Mouse (Mus musculus): ENCODE results near the gene Smpdl3b. TPM values are rescaled to one million over a fixed set of nuclear protein-coding genes. Genes with fewer than 3 reads are reported as not detected.
"Not testable (repeated sequence)": the region's sequence is repeated elsewhere in the genome, so short reads cannot be mapped to it uniquely, and the experiment has no call there.

Gene Smpdl3b
- polyA plus RNA-seq, 1 experiment from 2014 or later, result 5.0 TPM

- no peaks in the 10 kb centered on the region for H3K4me1 ChIP-seq (ENCODE audit: control insufficient read depth, insufficient read depth, low read length)
- WGBS, result 83% methylated on average over 3 of the region's 3 CpGs
- H3K36me3 ChIP-seq (ENCODE audit: control insufficient read depth, insufficient read depth, low read length), result peaks cover 84% of the 10 kb centered on the region
- no peaks in the 10 kb centered on the region for H3K9me3 ChIP-seq (ENCODE audit: control insufficient read depth, low read depth, low read length)
- H3K4me2 ChIP-seq (replicated peaks; ENCODE audit: low read depth, low read length), result no peak overlapping the region
- no peaks in the 10 kb centered on the region for H3K27me3 ChIP-seq (ENCODE audit: control insufficient read depth, insufficient read depth, low read length)
- no peak overlapping the region for H3K9ac ChIP-seq (replicated peaks; ENCODE audit: low read depth, low read length)
- H3K27ac ChIP-seq (ENCODE audit: low read length), result no peak overlapping the region
- no peak overlapping the region for H3K4me3 ChIP-seq (ENCODE audit: low read depth, low read length)
- no peak for ATAC-seq (ENCODE audit: insufficient number of reproducible peaks, insufficient read depth, low FRiP score, low read depth)
These were observed 17.9 kb upstream of the Smpdl3b start for GRCm38 (mm10) chr4:132774905-132775304.

GRCm38 (mm10) chr4:132771776-132772175, 14.7 kb upstream of the Smpdl3b start:
- no peaks in the 10 kb centered on the region for H3K9me3 ChIP-seq (ENCODE audit: control insufficient read depth, low read depth, low read length)
- H3K4me3 ChIP-seq (ENCODE audit: low read depth, low read length), result no peak overlapping the region
- no peak overlapping the region for H3K27ac ChIP-seq (ENCODE audit: low read length)
- no peak for ATAC-seq (ENCODE audit: insufficient number of reproducible peaks, insufficient read depth, low FRiP score, low read depth)
- H3K27me3 ChIP-seq (ENCODE audit: control insufficient read depth, insufficient read depth, low read length), result no peaks in the 10 kb centered on the region
- H3K9ac ChIP-seq (replicated peaks; ENCODE audit: low read depth, low read length), result no peak overlapping the region
- no peak overlapping the region for H3K4me2 ChIP-seq (replicated peaks; ENCODE audit: low read depth, low read length)
- peaks cover 57% of the 10 kb centered on the region for H3K36me3 ChIP-seq (ENCODE audit: control insufficient read depth, insufficient read depth, low read length)
- 0 out of 2 replicates have a peak, but pooled peaks cover 5% of the 10 kb centered on the region for H3K4me1 ChIP-seq (ENCODE audit: control insufficient read depth, insufficient read depth, low read length)
- 86% methylated on average over 9 of the region's 9 CpGs for WGBS

- Histone ChIP-seq H3K4me3 (ENCODE audit: low read depth, low read length) (peak within 1 kb of the TSS; percentile 87), H3K27ac (ENCODE audit: low read length) (peak within 1 kb of the TSS; percentile 68; the same call in 1 of the 2 replicates), H3K27me3 (ENCODE audit: control insufficient read depth, insufficient read depth, low read length) (no peaks in the 10 kb centered on the region), H3K4me1 (ENCODE audit: control insufficient read depth, insufficient read depth, low read length) (0 out of 2 replicates have a peak, but pooled peaks cover 5% of the 10 kb centered on the region), H3K9ac (replicated peaks; ENCODE audit: low read depth, low read length) (peak within 1 kb of the TSS; percentile 84), H3K4me2 (replicated peaks; ENCODE audit: low read depth, low read length) (peak within 1 kb of the TSS; percentile 82), H3K9me3 (ENCODE audit: control insufficient read depth, low read depth, low read length) (no peaks in the 10 kb centered on the region), H3K36me3 (ENCODE audit: control insufficient read depth, insufficient read depth, low read length) (peaks cover 23% of the 10 kb centered on the region; the same call in 1 of the 2 replicates)
- WGBS, result under 1% methylated on average over 71 of the region's 71 CpGs
- ATAC-seq (ENCODE audit: insufficient number of reproducible peaks, insufficient read depth, low FRiP score, low read depth), result peak; percentile 95
These were observed 11.1 kb upstream of the Smpdl3b start, which contains the start of gene Rpa2 for GRCm38 (mm10) chr4:132767914-132768876. TSS of gene Rpa2 (plus strand) at chr4:132768332.

- not testable (repeated sequence) for H3K4me3 ChIP-seq (ENCODE audit: low read depth, low read length); H3K4me1 ChIP-seq (ENCODE audit: control insufficient read depth, insufficient read depth, low read length); H3K27ac ChIP-seq (ENCODE audit: low read length); H3K27me3 ChIP-seq (ENCODE audit: control insufficient read depth, insufficient read depth, low read length); H3K9me3 ChIP-seq (ENCODE audit: control insufficient read depth, low read depth, low read length); H3K9ac ChIP-seq (replicated peaks; ENCODE audit: low read depth, low read length); H3K36me3 ChIP-seq (ENCODE audit: control insufficient read depth, insufficient read depth, low read length); H3K4me2 ChIP-seq (replicated peaks; ENCODE audit: low read depth, low read length); ATAC-seq (ENCODE audit: insufficient number of reproducible peaks, insufficient read depth, low FRiP score, low read depth)
- 70% methylated on average over 3 of the region's 3 CpGs for WGBS
These were observed 6.1 kb upstream of the Smpdl3b start for GRCm38 (mm10) chr4:132763125-132763524.

- no peak for ATAC-seq (ENCODE audit: insufficient number of reproducible peaks, insufficient read depth, low FRiP score, low read depth)
- Histone ChIP-seq H3K4me3 (ENCODE audit: low read depth, low read length) (no peak overlapping the region), H3K27me3 (ENCODE audit: control insufficient read depth, insufficient read depth, low read length) (no peaks in the 10 kb centered on the region), H3K9ac (replicated peaks; ENCODE audit: low read depth, low read length) (no peak overlapping the region), H3K9me3 (ENCODE audit: control insufficient read depth, low read depth, low read length) (no peaks in the 10 kb centered on the region), H3K36me3 (ENCODE audit: control insufficient read depth, insufficient read depth, low read length) (no peaks in the 10 kb centered on the region), H3K4me1 (ENCODE audit: control insufficient read depth, insufficient read depth, low read length) (no peaks in the 10 kb centered on the region), H3K27ac (ENCODE audit: low read length) (no peak overlapping the region), H3K4me2 (replicated peaks; ENCODE audit: low read depth, low read length) (no peak overlapping the region)
- 66% methylated on average over 6 of the region's 6 CpGs for WGBS
These were observed 5.5 kb upstream of the Smpdl3b start for GRCm38 (mm10) chr4:132762602-132763001.

GRCm38 (mm10) chr4:132760296-132760695, 3.2 kb upstream of the Smpdl3b start:
- no peaks in the 10 kb centered on the region for H3K4me1 ChIP-seq (ENCODE audit: control insufficient read depth, insufficient read depth, low read length)

GRCm38 (mm10) chr4:132757633-132758351, 740 bp upstream of the Smpdl3b start:
- no peaks in the 10 kb centered on the region for H3K9me3 ChIP-seq (ENCODE audit: control insufficient read depth, low read depth, low read length)
- H3K4me1 ChIP-seq (ENCODE audit: control insufficient read depth, insufficient read depth, low read length), result no peaks in the 10 kb centered on the region
- ATAC-seq (ENCODE audit: insufficient number of reproducible peaks, insufficient read depth, low FRiP score, low read depth), result no peak
- no peaks in the 10 kb centered on the region for H3K36me3 ChIP-seq (ENCODE audit: control insufficient read depth, insufficient read depth, low read length)
- H3K9ac ChIP-seq (replicated peaks; ENCODE audit: low read depth, low read length), result no peak overlapping the region
- 79% methylated on average over 7 of the region's 7 CpGs for WGBS
- H3K4me2 ChIP-seq (replicated peaks; ENCODE audit: low read depth, low read length), result no peak overlapping the region; the same call in 1 of the 2 replicates
- no peak overlapping the region for H3K4me3 ChIP-seq (ENCODE audit: low read depth, low read length)
- H3K27me3 ChIP-seq (ENCODE audit: control insufficient read depth, insufficient read depth, low read length), result no peaks in the 10 kb centered on the region
- no peak overlapping the region for H3K27ac ChIP-seq (ENCODE audit: low read length)

More at GRCm38 (mm10) chr4:132760296-132760695, 3.2 kb upstream of the Smpdl3b start:
- Histone ChIP-seq H3K27ac (ENCODE audit: low read length) (no peak overlapping the region), H3K27me3 (ENCODE audit: control insufficient read depth, insufficient read depth, low read length) (no peaks in the 10 kb centered on the region), H3K4me3 (ENCODE audit: low read depth, low read length) (no peak overlapping the region), H3K9me3 (ENCODE audit: control insufficient read depth, low read depth, low read length) (no peaks in the 10 kb centered on the region), H3K4me2 (replicated peaks; ENCODE audit: low read depth, low read length) (no peak overlapping the region), H3K36me3 (ENCODE audit: control insufficient read depth, insufficient read depth, low read length) (no peaks in the 10 kb centered on the region), H3K9ac (replicated peaks; ENCODE audit: low read depth, low read length) (no peak overlapping the region)
- ATAC-seq (ENCODE audit: insufficient number of reproducible peaks, insufficient read depth, low FRiP score, low read depth), result no peak
- 57% methylated on average over 3 of the region's 3 CpGs for WGBS

GRCm38 (mm10) chr4:132752992-132753391, 4.1 kb downstream of the Smpdl3b start:
- 73% methylated on average over 6 of the region's 6 CpGs for WGBS
- no peaks in the 10 kb centered on the region for H3K27me3 ChIP-seq (ENCODE audit: control insufficient read depth, insufficient read depth, low read length)
- H3K4me1 ChIP-seq (ENCODE audit: control insufficient read depth, insufficient read depth, low read length), result no peaks in the 10 kb centered on the region
- ATAC-seq (ENCODE audit: insufficient number of reproducible peaks, insufficient read depth, low FRiP score, low read depth), result no peak
- H3K9me3 ChIP-seq (ENCODE audit: control insufficient read depth, low read depth, low read length), result no peaks in the 10 kb centered on the region
- no peak overlapping the region for H3K4me2 ChIP-seq (replicated peaks; ENCODE audit: low read depth, low read length)
- H3K4me3 ChIP-seq (ENCODE audit: low read depth, low read length), result no peak overlapping the region
- H3K27ac ChIP-seq (ENCODE audit: low read length), result no peak overlapping the region
- no peaks in the 10 kb centered on the region for H3K36me3 ChIP-seq (ENCODE audit: control insufficient read depth, insufficient read depth, low read length)
- no peak overlapping the region for H3K9ac ChIP-seq (replicated peaks; ENCODE audit: low read depth, low read length)

Data from stomach, embryonic 14.5 days (tissue).